Mouse (Mus musculus) limb, embryonic 15.5 days (tissue): ENCODE data around the gene Gm9268. TPM values are rescaled to one million over a fixed set of nuclear protein-coding genes. Genes with fewer than 3 reads are reported as not detected.
"Not testable (repeated sequence)": the region's sequence is repeated elsewhere in the genome, so short reads cannot be mapped to it uniquely, and the experiment has no call there.

Experiments used
- ATAC-seq: fragments of 200-750 bp; cut with Nextera tagmentation; 2 replicates; pipeline ENCODE4 v1.8.0; 2017; ENCODE audit warnings: low read depth, moderate TSS enrichment; ENCODE audit not compliant: insufficient number of reproducible peaks, low FRiP score, low TSS enrichment
- H3K27ac ChIP-seq: fragments of 300-500 bp; sonication (generic); 2 replicates; pipeline ENCODE4 v1.5.1; 2015; ENCODE audit warnings: moderate library complexity, mild to moderate bottlenecking, inconsistent platforms
- H3K27me3 ChIP-seq: fragments of 300-500 bp; sonication (generic); 2 replicates; pipeline ENCODE4 v1.6.1; 2015; ENCODE audit warnings: inconsistent platforms
- H3K36me3 ChIP-seq: fragments of 300-500 bp; sonication (generic); 2 replicates; pipeline ENCODE4 v1.6.1; 2015; ENCODE audit warnings: inconsistent platforms
- H3K4me1 ChIP-seq: fragments of 300-500 bp; sonication (generic); 2 replicates; pipeline ENCODE4 v1.6.1; 2015; ENCODE audit warnings: inconsistent platforms
- H3K4me2 ChIP-seq: fragments of 300-500 bp; sonication (generic); 2 replicates; pipeline ENCODE4 v1.6.1; 2015; ENCODE audit warnings: mild to moderate bottlenecking, inconsistent platforms
- H3K4me3 ChIP-seq: fragments of 300-500 bp; sonication (generic); 2 replicates; pipeline ENCODE4 v1.5.1; 2015; ENCODE audit warnings: mild to moderate bottlenecking, inconsistent platforms
- H3K9ac ChIP-seq: fragments of 300-500 bp; sonication (generic); 2 replicates; pipeline ENCODE4 v1.6.1; 2015; ENCODE audit warnings: inconsistent platforms
- H3K9me3 ChIP-seq: fragments of 300-500 bp; sonication (generic); 2 replicates; pipeline ENCODE4 v1.6.1; 2016; ENCODE audit warnings: inconsistent platforms
- whole genome bisulfite sequencing: fragments of 180-500 bp; shearing (Covaris S2); methylation state at CpG from one replicate; pipeline ENCODE4 v1.1.7; 2015; 5-methylcytosine and 5-hydroxymethylcytosine counted together
- polyA plus RNA-seq: library from polyadenylated mRNA; unstranded; fragments of >200 nt; fragmentation: Nextera tagmentation; extraction: Ambion mirVana; gene quantifications from 2 replicates; pipeline ENCODE4 v1.2.1, GENCODE M21; 2015

Gm9268 gene
- not detected in 2 replicates for polyA plus RNA-seq

DNA sequence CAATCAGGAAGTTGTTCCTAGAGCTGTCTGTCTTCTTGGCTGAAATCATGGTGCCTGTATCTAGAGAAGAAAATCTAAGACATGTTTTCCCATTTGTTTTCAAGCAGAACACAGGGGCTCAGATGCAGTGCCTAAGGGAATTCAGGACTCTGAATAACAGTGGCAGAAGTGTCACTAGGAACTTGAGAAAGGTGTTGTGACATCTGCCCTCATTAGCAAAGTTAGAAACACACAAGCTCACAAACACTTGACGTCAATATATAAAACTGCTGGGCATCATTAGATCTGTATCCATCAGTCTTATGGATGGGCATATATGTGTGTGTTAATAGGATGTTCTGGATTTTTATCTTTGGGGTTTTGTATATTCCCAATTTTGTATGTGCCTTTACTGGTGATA is at the start of gene Gm9268:
TSS of gene Gm9268 (plus strand) at position 301 of the 400 bp plus-strand sequence.
- H3K27ac ChIP-seq, H3K9me3 ChIP-seq, H3K27me3 ChIP-seq, H3K36me3 ChIP-seq, H3K9ac ChIP-seq, H3K4me2 ChIP-seq, H3K4me1 ChIP-seq, ATAC-seq, H3K4me3 ChIP-seq: not testable (repeated sequence)
- WGBS: no CpG with 5 or more reads among the region's 1 CpGs

DNA sequence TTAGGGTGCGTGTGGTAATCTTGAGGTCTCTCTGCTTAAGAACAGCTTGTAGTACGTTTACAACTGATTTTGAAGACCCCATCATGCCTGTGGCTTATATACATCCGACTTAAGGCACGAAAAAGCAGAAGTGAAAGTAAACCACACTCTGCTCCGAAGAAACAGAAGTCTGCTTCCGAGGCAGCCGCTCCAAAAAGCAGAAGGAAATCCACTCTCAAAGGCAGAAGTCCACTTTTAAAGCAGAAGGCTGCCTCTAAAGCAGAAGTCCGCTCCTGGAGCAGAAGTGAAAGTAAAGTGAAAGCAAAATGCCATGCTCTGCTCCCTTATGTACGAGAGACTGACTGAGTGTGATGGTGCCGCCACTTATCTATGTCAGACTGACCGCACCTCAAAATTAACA is 38.5 kb upstream of the Gm9268 start:
- 81% methylated on average over 11 of the region's 11 CpGs for WGBS
- no peaks in the 10 kb centered on the region for H3K36me3 ChIP-seq
- H3K27me3 ChIP-seq: no peaks in the 10 kb centered on the region
- no peak overlapping the region for H3K9ac ChIP-seq
- H3K4me1 ChIP-seq: no peaks in the 10 kb centered on the region
- H3K9me3 ChIP-seq: peaks cover 33% of the 10 kb centered on the region; the same call in 1 of the 2 replicates
- no peak overlapping the region for H3K4me2 ChIP-seq
- H3K27ac ChIP-seq: no peak overlapping the region
- no peak for ATAC-seq
- H3K4me3 ChIP-seq: no peak overlapping the region

DNA sequence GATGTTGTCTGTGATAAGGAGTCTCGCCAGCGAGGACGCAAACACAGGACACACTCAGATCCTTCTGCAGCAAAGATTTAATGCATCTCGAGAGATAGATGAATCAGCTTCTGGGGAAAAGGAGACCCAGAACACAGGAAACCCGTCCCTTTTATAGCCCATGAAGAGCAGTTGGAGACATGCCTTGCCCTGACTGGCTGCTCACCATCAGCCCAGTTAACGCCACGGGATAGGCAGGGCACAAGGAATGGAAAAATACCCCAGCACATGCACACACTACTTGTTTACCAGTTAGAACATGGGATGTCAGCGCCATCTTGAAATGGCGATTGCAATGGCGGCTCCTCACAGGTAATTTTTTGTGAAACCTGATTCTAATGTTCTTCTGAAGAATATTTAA is 37.8 kb upstream of the Gm9268 start:
- no peak overlapping the region for H3K27ac ChIP-seq
- 87% methylated on average over 10 of the region's 10 CpGs for WGBS
- H3K27me3 ChIP-seq: no peaks in the 10 kb centered on the region
- no peak for ATAC-seq
- H3K36me3 ChIP-seq: no peaks in the 10 kb centered on the region
- H3K9me3 ChIP-seq: peaks cover 31% of the 10 kb centered on the region; the same call in 1 of the 2 replicates
- no peak overlapping the region for H3K4me2 ChIP-seq
- H3K4me1 ChIP-seq: no peaks in the 10 kb centered on the region
- H3K4me3 ChIP-seq: no peak overlapping the region
- no peak overlapping the region for H3K9ac ChIP-seq

GRCm38 (mm10) chr7:43077831-43078230 is 59.3 kb downstream of the Gm9268 start:
- no peak overlapping the region for H3K4me3 ChIP-seq
- ATAC-seq: no peak
- 87% methylated on average over 8 of the region's 8 CpGs for WGBS
- H3K4me2 ChIP-seq: no peak overlapping the region
- H3K9ac ChIP-seq: no peak overlapping the region
- no peak overlapping the region for H3K27ac ChIP-seq
- H3K4me1 ChIP-seq: no peaks in the 10 kb centered on the region
- no peaks in the 10 kb centered on the region for H3K27me3 ChIP-seq
- no peaks in the 10 kb centered on the region for H3K9me3 ChIP-seq
- no peaks in the 10 kb centered on the region for H3K36me3 ChIP-seq

Other genes starting within 250 kb of the Gm9268 start
- gene Vmn2r62, start 225.2 kb upstream of the Gm9268 start, polyA plus RNA-seq: not detected in 2 replicates
- not detected in 2 replicates for gene Gm2381, start 151.5 kb upstream of the Gm9268 start, polyA plus RNA-seq
- gene Vmn2r63, start 84.9 kb upstream of the Gm9268 start, polyA plus RNA-seq: not detected in 2 replicates
- gene Zfp936, start 95.5 kb downstream of the Gm9268 start, polyA plus RNA-seq: not detected in 2 replicates